Mouse (Mus musculus) adrenal gland, postnatal 10 days (tissue): ENCODE results near the gene Eif5a2. TPM values are rescaled to one million over a fixed set of nuclear protein-coding genes. Genes with fewer than 3 reads are reported as not detected.
"Not testable (repeated sequence)": the region's sequence is repeated elsewhere in the genome, so short reads cannot be mapped to it uniquely, and the experiment has no call there.

Experiments used
- DNase-seq: peaks from one replicate; pipeline ENCODE4 v3.0.0; 2021; ENCODE audit warnings: mixed read lengths
- long read RNA-seq, 2 experiments: library from polyadenylated mRNA; stranded (forward); transcript quantifications; one replicate each; pipeline ENCODE4 v2.0.0; 2021
- total RNA-seq, 2 experiments: library from RNA; stranded (reverse); gene quantifications; 2 replicates each; pipeline ENCODE4 v1.2.3; 2021

Gene Eif5a2
- total RNA-seq, result 1 to 10 TPM; 2.8 to 3.5 TPM
- long read RNA-seq, experiment 1, full-length matches to known transcripts, result 1 of 1 reads
- long read RNA-seq, experiment 1, partial matches to known transcripts, result 0 of 1 reads
- long read RNA-seq, experiment 1, other reads (novel, unspliced or antisense), result 0 of 1 reads
- long read RNA-seq, experiment 2, full-length matches to known transcripts, result 7 of 7 reads
- long read RNA-seq, experiment 2, partial matches to known transcripts, result 0 of 7 reads
- long read RNA-seq, experiment 2, other reads (novel, unspliced or antisense), result 0 of 7 reads

GRCm38 (mm10) chr3:28780994-28781393 lies at the start of gene Eif5a2:
Gene Eif5a2, plus strand, starts transcription at chr3:28781276.
- DNase-seq, result peak; percentile 94

GRCm38 (mm10) chr3:28734712-28735111 lies 46.4 kb upstream of the Eif5a2 start:
- no peak for DNase-seq

GRCm38 (mm10) chr3:28736981-28737380 lies 44.1 kb upstream of the Eif5a2 start:
- DNase-seq, result no peak

- no peak for DNase-seq
Observed at GRCm38 (mm10) chr3:28740353-28740752, 40.7 kb upstream of the Eif5a2 start.

- DNase-seq, result no peak
Observed at GRCm38 (mm10) chr3:28743251-28743650, 37.8 kb upstream of the Eif5a2 start.

- DNase-seq, result peak; percentile 84
Observed at GRCm38 (mm10) chr3:28745835-28746483, 35.1 kb upstream of the Eif5a2 start.

- DNase-seq, result no peak
Observed at GRCm38 (mm10) chr3:28748151-28748550, 32.9 kb upstream of the Eif5a2 start.

- no peak for DNase-seq
Observed at GRCm38 (mm10) chr3:28748956-28749355, 32.1 kb upstream of the Eif5a2 start.

- no peak for DNase-seq
Observed at GRCm38 (mm10) chr3:28755477-28755876, 25.6 kb upstream of the Eif5a2 start.

GRCm38 (mm10) chr3:28761225-28761789 lies 19.8 kb upstream of the Eif5a2 start:
- no peak for DNase-seq

GRCm38 (mm10) chr3:28766935-28767334 lies 14.1 kb upstream of the Eif5a2 start:
- no peak for DNase-seq

GRCm38 (mm10) chr3:28768222-28768621 lies 12.9 kb upstream of the Eif5a2 start:
- no peak for DNase-seq

GRCm38 (mm10) chr3:28772919-28773318 lies 8.2 kb upstream of the Eif5a2 start:
- DNase-seq, result not testable (repeated sequence)

- DNase-seq, result no peak
Observed at GRCm38 (mm10) chr3:28775361-28775760, 5.7 kb upstream of the Eif5a2 start.

GRCm38 (mm10) chr3:28775958-28776357 lies 5.1 kb upstream of the Eif5a2 start:
- DNase-seq, result no peak

GRCm38 (mm10) chr3:28776491-28776890 lies 4.6 kb upstream of the Eif5a2 start:
- no peak for DNase-seq

- no peak for DNase-seq
Observed at GRCm38 (mm10) chr3:28780511-28780910, 565 bp upstream of the Eif5a2 start.

GRCm38 (mm10) chr3:28781422-28781821 lies 346 bp downstream of the Eif5a2 start:
- DNase-seq, result no peak

- peak; percentile 2 for DNase-seq
Observed at GRCm38 (mm10) chr3:28781848-28782247, 772 bp downstream of the Eif5a2 start.

GRCm38 (mm10) chr3:28784176-28784575 lies 3.1 kb downstream of the Eif5a2 start:
- DNase-seq, result no peak

- DNase-seq, result no peak
Observed at GRCm38 (mm10) chr3:28794835-28795234, 13.8 kb downstream of the Eif5a2 start.

- peak; percentile 100 for DNase-seq
Observed at GRCm38 (mm10) chr3:28805301-28806097, 24.4 kb downstream of the Eif5a2 start, which contains the start of gene Rpl22l1. Gene Rpl22l1, plus strand, starts transcription at chr3:28805436.
